Mouse (Mus musculus) T-helper 1 cell (primary cell): ENCODE measurements around the gene Slain2.
"Not testable (repeated sequence)": the region's sequence is repeated elsewhere in the genome, so short reads cannot be mapped to it uniquely, and the experiment has no call there.

Source experiments
- in situ Hi-C: fragments of 300-600 bp; cut with MboI, MseI; formaldehyde crosslinking; loops from one replicate; pipeline ENCODE4 v1.15.1; 2025; ENCODE audit warnings: high pct_unique_total_duplicates

The Slain2 gene

DNA sequence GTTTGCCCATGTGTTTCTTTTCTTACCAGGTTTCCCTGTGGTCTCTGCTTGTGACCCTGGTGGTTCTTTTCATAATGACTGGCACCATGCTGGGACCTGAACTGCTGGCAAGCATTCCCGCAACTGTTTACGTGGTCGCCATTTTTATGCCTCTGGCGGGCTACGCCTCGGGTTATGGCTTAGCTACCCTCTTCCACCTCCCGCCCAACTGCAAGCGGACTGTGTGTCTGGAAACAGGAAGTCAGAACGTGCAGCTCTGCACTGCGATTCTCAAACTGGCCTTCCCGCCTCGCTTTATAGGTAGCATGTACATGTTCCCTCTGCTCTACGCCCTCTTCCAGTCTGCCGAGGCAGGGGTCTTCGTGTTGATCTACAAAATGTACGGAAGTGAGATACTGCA, 97.7 kb downstream of the Slain2 start:
- in situ Hi-C loops, result not testable (repeated sequence)

DNA sequence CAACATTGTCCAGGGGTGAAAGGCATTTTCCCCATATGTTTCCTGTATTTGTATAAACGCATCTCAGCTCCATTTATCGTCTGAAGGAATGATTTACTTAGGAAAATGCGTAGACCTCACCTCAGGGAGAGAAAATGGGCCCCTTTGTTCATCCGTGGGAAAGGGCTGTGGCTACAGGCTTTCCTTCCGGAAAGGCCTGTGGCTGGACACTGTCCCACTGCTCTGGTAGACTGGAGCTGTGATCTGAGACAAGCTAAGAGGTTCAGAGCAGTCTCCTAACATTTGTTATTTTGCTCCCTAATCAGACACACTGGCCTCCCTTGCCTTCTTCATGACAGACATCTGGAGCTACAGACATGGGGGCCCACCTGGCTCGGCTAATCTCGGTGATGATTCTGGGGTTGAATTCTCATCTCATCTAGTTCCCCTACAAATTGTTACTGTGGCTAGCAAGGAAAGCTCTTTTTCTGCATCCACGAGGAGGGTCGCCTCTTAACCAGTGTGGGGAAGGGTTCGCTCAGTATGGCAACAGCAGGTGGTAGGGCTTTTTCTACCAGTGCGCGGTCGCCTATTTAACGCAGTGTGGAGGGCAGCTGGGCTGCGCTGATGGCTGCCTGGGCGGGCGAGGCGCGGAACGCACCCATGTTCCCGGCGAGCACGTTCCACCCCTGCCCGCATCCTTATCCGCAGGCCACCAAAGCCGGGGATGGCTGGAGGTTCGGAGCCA, 98.9 kb downstream of the Slain2 start:
- in situ Hi-C loops, result not testable (repeated sequence)

DNA sequence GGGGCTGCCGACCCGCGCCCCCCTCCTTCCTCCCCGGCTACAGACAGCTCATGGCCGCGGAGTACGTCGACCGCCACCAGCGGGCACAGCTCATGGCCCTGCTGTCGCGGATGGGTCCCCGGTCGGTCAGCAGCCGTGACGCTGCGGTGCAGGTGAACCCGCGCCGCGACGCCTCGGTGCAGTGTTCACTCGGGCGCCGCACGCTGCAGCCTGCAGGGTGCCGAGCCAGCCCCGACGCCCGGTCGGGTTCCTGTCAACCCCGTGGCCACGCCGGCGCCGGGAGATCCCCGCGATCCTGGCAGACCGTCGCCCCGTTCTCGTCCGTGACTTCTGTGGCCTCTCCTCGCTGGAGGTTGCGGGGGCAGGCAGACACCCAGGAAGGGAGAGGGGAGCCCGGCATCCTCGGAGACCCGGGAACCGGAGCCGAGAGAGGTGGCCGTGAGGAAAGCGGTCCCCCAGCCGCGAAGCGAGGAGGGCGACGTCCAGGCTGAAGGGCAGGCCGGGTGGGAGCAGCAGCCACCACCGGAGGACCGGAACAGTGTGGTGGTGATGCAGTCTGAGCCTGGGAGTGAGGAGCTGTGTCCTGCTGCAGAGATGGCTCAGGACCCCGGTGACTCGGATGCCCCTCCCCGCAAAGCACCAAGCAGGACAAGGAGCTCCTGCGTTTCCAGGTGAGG, 99.6 kb downstream of the Slain2 start:
- in situ Hi-C loops, result not testable (repeated sequence)

DNA sequence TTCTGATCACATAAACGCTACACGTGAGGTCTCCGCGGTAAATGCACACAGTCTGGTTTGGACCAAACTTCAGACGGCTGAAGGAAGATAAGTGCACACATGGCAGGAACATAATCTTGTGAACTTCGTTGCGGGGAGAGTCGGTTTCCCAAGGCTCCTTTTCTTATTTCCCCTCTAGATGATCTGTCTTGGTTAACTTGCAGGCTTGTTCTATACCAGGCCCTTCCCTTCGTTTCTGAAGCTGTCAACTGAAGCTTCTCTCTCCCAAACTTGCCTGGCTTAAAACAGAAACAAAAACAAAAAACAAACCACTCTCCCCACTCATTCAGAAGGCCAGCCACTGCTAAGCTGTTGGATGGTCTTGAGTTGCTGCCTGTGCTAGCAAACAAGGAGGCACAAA, 100.6 kb downstream of the Slain2 start:
- in situ Hi-C loops, result no loop called here

DNA sequence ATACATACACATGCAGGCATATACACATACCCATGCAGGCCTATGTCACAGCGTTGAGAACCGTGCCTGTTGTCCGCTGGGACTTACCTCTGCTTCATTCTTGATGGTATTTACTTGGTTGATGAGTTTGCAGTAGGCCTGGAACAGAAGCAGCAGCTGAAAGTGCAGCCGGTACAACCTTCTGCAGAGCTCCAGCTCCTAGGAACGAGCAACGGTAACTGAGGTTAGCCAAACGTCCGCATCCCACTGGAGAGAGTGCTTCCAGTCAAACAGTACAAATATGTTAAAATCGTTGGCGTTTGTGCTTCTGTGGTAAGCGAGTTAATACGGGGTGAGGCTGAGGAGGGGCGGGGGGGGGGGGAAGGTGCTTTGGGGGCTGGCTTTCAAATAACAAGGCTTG, 109.7 kb downstream of the Slain2 start:
- in situ Hi-C loops, result loop anchor here (5.0 kb wide), 1 partner anchor 452 kb away; no protein-coding TSS in a partner anchor
